Mouse (Mus musculus) MEL (cell line): ENCODE results near the gene Ccdc157.

Source experiments
- CHD1 ChIP-seq: IDR thresholded peaks from 2 replicates; pipeline ENCODE4 v1.6.1; 2012; ENCODE audit warnings: low read depth, mild to moderate bottlenecking, inconsistent platforms, low read length, improper control_type of control experiment
- CTCF ChIP-seq, 3 experiments: IDR thresholded peaks in 2 of 3; conservative IDR thresholded peaks in 1 of 3; 2 replicates each; pipeline ENCODE4 v1.5.1; 2011 to 2012; ENCODE audit warnings: low read length in 3 of 3, low read depth in 2 of 3, mild to moderate bottlenecking in 2 of 3, improper control_type of control experiment in 1 of 3, inconsistent platforms in 1 of 3, mixed read lengths in 1 of 3, moderate library complexity in 1 of 3; ENCODE audit not compliant: control insufficient read depth in 1 of 3, insufficient read depth in 1 of 3, poor library complexity in 1 of 3, severe bottlenecking in 1 of 3
- EP300 ChIP-seq, 2 experiments: IDR thresholded peaks; 2 replicates each; pipeline ENCODE4 v1.6.1; 2011; ENCODE audit warnings: improper control_type of control experiment in 2 of 2, low read length in 2 of 2, low read depth in 1 of 2, mild to moderate bottlenecking in 1 of 2
- GABPA ChIP-seq: IDR thresholded peaks from 2 replicates; pipeline ENCODE4 v1.6.1; 2012; ENCODE audit warnings: low read depth, mild to moderate bottlenecking, inconsistent platforms, low read length, improper control_type of control experiment, moderate library complexity
- GATA1 ChIP-seq: IDR thresholded peaks from 2 replicates; pipeline ENCODE4 v1.6.1; 2011; ENCODE audit warnings: low read depth, low read length, improper control_type of control experiment
- MYC ChIP-seq: IDR thresholded peaks from 2 replicates; pipeline ENCODE4 v1.6.1; 2011; ENCODE audit warnings: low read depth, mild to moderate bottlenecking, low read length, improper control_type of control experiment, moderate library complexity
- POLR2A ChIP-seq, 2 experiments: IDR thresholded peaks; 2 replicates each; pipeline ENCODE4 v1.6.1; 2011 to 2012; ENCODE audit warnings: low read length in 2 of 2, mild to moderate bottlenecking in 2 of 2, control low read depth in 1 of 2, improper control_type of control experiment in 1 of 2, low read depth in 1 of 2, moderate library complexity in 1 of 2; ENCODE audit not compliant: control insufficient read depth in 1 of 2, insufficient read depth in 1 of 2, poor library complexity in 1 of 2
- POLR2AphosphoS5 ChIP-seq: IDR thresholded peaks from 2 replicates; pipeline ENCODE4 v1.6.1; 2012; ENCODE audit warnings: low read depth, borderline replicate concordance, mild to moderate bottlenecking, inconsistent platforms, low read length, moderate library complexity, mixed read lengths
- RCOR1 ChIP-seq: IDR thresholded peaks from 2 replicates; pipeline ENCODE4 v1.6.1; 2012; ENCODE audit warnings: low read depth, mild to moderate bottlenecking, inconsistent platforms, low read length, improper control_type of control experiment
- SMC3 ChIP-seq: IDR thresholded peaks from 2 replicates; pipeline ENCODE4 v1.6.1; 2011; ENCODE audit warnings: low read depth, low read length, improper control_type of control experiment
- TAL1 ChIP-seq: IDR thresholded peaks from 2 replicates; pipeline ENCODE4 v1.6.1; 2012; ENCODE audit warnings: mild to moderate bottlenecking, inconsistent platforms, low read length, moderate library complexity, mixed read lengths
- ZMIZ1 ChIP-seq: IDR thresholded peaks from 2 replicates; pipeline ENCODE4 v1.6.1; 2012; ENCODE audit warnings: low read depth, mild to moderate bottlenecking, inconsistent platforms, low read length, improper control_type of control experiment, moderate library complexity

DNA sequence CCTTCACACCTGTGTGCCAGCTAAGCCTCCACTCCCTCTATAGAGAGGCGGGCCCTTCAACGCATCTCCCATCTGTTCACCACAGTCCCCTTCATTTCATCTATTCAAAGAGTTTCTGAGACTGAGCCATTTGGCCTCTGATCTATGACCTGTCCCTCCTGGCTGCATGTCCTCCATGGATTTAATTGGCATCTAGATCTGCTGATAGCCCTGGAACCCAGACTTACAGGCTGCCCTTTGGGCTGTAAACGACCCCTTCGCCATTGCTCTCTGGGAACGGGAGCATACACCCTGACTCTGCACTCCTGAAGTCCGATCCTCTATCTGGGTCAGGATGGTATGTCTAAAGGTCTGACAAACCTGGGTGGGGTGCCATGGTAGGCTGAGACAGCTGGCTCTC, 47.2 kb downstream of the Ccdc157 start:
- TF ChIP-seq POLR2A (IDR thresholded peaks at IDR 0.05; ENCODE audit: control insufficient read depth in 1 of 2, insufficient read depth in 1 of 2, low read depth in 1 of 2, low read length in 2 of 2, poor library complexity in 1 of 2) (no peak), SMC3 (no peak), TAL1 (no peak), GATA1 (no peak), CTCF (IDR thresholded peaks at IDR 0.05 in 2 of 3, conservative IDR thresholded peaks at IDR 0.05 in 1 of 3; ENCODE audit: control insufficient read depth in 1 of 3, insufficient read depth in 1 of 3, low read depth in 2 of 3, low read length in 3 of 3, poor library complexity in 1 of 3, severe bottlenecking in 1 of 3) (no peak), EP300 (IDR thresholded peaks at IDR 0.05; ENCODE audit: low read depth in 1 of 2, low read length in 2 of 2) (no peak), MYC (no peak), POLR2AphosphoS5 (no peak), ZMIZ1 (no peak), CHD1 (no peak), RCOR1 (no peak), GABPA (no peak)
